Mouse (Mus musculus) midbrain, embryonic 16.5 days (tissue): ENCODE data around the gene Adamts8. TPM values are rescaled to one million over a fixed set of nuclear protein-coding genes. Genes with fewer than 3 reads are reported as not detected.

Source experiments
- ATAC-seq: fragments of 200-750 bp; cut with Nextera tagmentation; 2 replicates; pipeline ENCODE4 v1.8.0; 2017; ENCODE audit warnings: moderate TSS enrichment
- H3K27ac ChIP-seq: fragments of 300-500 bp; sonication (generic); 2 replicates; pipeline ENCODE4 v1.5.1; 2014; ENCODE audit warnings: mild to moderate bottlenecking, low read length, mixed read lengths
- H3K27me3 ChIP-seq: fragments of 300-500 bp; sonication (generic); 2 replicates; pipeline ENCODE4 v1.6.1; 2014; ENCODE audit warnings: low read depth, low read length, mixed read lengths; ENCODE audit not compliant: control insufficient read depth, insufficient read depth
- H3K36me3 ChIP-seq: fragments of 300-500 bp; sonication (generic); 2 replicates; pipeline ENCODE4 v1.6.1; 2014; ENCODE audit warnings: mild to moderate bottlenecking, low read length, moderate library complexity, mixed read lengths; ENCODE audit not compliant: control insufficient read depth, insufficient read depth
- H3K4me1 ChIP-seq: fragments of 300-500 bp; sonication (generic); 2 replicates; pipeline ENCODE4 v1.6.1; 2014; ENCODE audit warnings: mild to moderate bottlenecking, low read length, mixed read lengths; ENCODE audit not compliant: control insufficient read depth, insufficient read depth
- H3K4me2 ChIP-seq: fragments of 300-500 bp; sonication (generic); 2 replicates; pipeline ENCODE4 v1.6.1; 2014; ENCODE audit warnings: mild to moderate bottlenecking, low read length, mixed read lengths
- H3K4me3 ChIP-seq: fragments of 300-500 bp; sonication (generic); 2 replicates; pipeline ENCODE4 v1.5.1; 2014; ENCODE audit warnings: low read depth, mild to moderate bottlenecking, low read length, moderate library complexity, mixed read lengths
- H3K9ac ChIP-seq: fragments of 300-500 bp; sonication (generic); 2 replicates; pipeline ENCODE4 v1.6.1; 2014; ENCODE audit warnings: low read depth, low read length, mixed read lengths
- H3K9me3 ChIP-seq: fragments of 300-500 bp; sonication (generic); replicated peaks from 2 replicates; pipeline ENCODE4 v1.6.1; 2014; ENCODE audit warnings: mild to moderate bottlenecking, low read length, mixed read lengths; ENCODE audit not compliant: control insufficient read depth, poor library complexity, severe bottlenecking
- WGBS: fragments of 180-500 bp; shearing (Covaris S2); extraction: QIAGEN DNeasy Blood & Tissue Kit; methylation state at CpG from one replicate; pipeline ENCODE4 v1.1.7; 2014; 5-methylcytosine and 5-hydroxymethylcytosine counted together
- polyA plus RNA-seq: library from polyadenylated mRNA; unstranded; fragments of >200 nt; fragmentation: Nextera tagmentation; extraction: Ambion mirVana; gene quantifications from 2 replicates; pipeline ENCODE4 v1.2.1, GENCODE M21; 2015

Gene Adamts8
- polyA plus RNA-seq, 1 experiment from 2014 or later = 1.1 TPM

DNA sequence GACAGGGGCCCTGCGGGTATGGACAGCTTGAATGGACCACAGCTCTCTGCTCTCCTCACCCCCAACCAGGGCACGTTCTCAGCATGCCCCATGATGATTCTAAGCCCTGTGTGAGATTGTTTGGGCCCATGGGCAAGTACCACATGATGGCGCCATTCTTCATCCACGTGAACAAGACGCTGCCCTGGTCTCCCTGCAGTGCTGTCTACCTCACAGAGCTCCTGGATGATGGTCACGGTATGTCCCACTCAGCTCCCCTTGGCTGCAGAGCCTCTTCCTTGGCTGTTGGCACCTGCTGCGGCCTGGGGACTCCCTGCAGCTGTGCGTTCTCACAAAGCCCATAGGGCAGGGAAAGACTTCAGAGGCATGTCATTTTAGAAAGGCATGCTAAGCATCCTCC is 10.9 kb downstream of the Adamts8 start:
- 64% methylated on average over 8 of the region's 8 CpGs for WGBS
- Histone ChIP-seq H3K9me3 (no peaks in the 10 kb centered on the region), H3K36me3 (no peaks in the 10 kb centered on the region)

GRCm38 (mm10) chr9:30955246-30955645 is 12.9 kb downstream of the Adamts8 start:
- Histone ChIP-seq H3K27me3 (no peaks in the 10 kb centered on the region), H3K4me2 (no peak overlapping the region), H3K36me3 (no peaks in the 10 kb centered on the region), H3K9me3 (no peaks in the 10 kb centered on the region), H3K4me1 (no peaks in the 10 kb centered on the region; the same call in 1 of the 2 replicates), H3K4me3 (no peak overlapping the region), H3K27ac (no peak overlapping the region), H3K9ac (no peak overlapping the region)
- WGBS = 90% methylated on average over 9 of the region's 9 CpGs
- ATAC-seq = no peak

More for the DNA sequence above, 10.9 kb downstream of the Adamts8 start:
- Histone ChIP-seq H3K27me3 (no peaks in the 10 kb centered on the region), H3K4me3 (no peak overlapping the region), H3K27ac (no peak overlapping the region), H3K9ac (no peak overlapping the region), H3K4me1 (no peaks in the 10 kb centered on the region; the same call in 1 of the 2 replicates), H3K4me2 (no peak overlapping the region)
- no peak for ATAC-seq

GRCm38 (mm10) chr9:30963780-30964179 is 21.4 kb downstream of the Adamts8 start:
- WGBS = 90% methylated on average over 4 of the region's 4 CpGs

DNA sequence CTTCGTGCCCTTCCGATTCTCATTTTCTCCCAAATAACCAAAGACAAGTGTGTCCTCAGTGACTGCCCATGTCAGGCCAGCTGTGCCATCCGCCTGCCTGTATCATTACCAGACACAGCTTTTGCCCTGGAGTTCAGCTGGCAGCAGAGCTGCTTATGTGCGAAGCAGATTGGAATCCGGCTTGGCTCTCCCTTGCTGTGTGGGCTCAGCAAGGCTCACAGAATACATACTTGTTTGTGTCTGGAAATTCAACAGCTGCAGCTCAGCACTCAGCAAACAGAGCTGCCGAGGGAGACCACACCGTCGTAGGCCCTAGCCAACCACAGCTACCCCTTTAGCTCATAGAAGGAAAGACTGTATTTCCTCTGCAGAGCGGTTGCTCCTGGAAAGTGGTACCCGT is 22.3 kb downstream of the Adamts8 start:
- Histone ChIP-seq H3K9ac (no peak overlapping the region), H3K4me3 (no peak overlapping the region), H3K4me1 (no peaks in the 10 kb centered on the region), H3K36me3 (no peaks in the 10 kb centered on the region), H3K9me3 (no peaks in the 10 kb centered on the region), H3K27me3 (no peaks in the 10 kb centered on the region), H3K27ac (no peak overlapping the region), H3K4me2 (no peak overlapping the region)
- ATAC-seq = no peak
- WGBS = 72% methylated on average over 10 of the region's 10 CpGs

More at GRCm38 (mm10) chr9:30963780-30964179, 21.4 kb downstream of the Adamts8 start:
- H3K4me3 ChIP-seq = no peak overlapping the region
- H3K9ac ChIP-seq = no peak overlapping the region
- no peaks in the 10 kb centered on the region for H3K9me3 ChIP-seq
- no peak overlapping the region for H3K4me2 ChIP-seq
- no peak overlapping the region for H3K27ac ChIP-seq
- H3K4me1 ChIP-seq = no peaks in the 10 kb centered on the region
- no peaks in the 10 kb centered on the region for H3K36me3 ChIP-seq
- no peak for ATAC-seq
- H3K27me3 ChIP-seq = no peaks in the 10 kb centered on the region

DNA sequence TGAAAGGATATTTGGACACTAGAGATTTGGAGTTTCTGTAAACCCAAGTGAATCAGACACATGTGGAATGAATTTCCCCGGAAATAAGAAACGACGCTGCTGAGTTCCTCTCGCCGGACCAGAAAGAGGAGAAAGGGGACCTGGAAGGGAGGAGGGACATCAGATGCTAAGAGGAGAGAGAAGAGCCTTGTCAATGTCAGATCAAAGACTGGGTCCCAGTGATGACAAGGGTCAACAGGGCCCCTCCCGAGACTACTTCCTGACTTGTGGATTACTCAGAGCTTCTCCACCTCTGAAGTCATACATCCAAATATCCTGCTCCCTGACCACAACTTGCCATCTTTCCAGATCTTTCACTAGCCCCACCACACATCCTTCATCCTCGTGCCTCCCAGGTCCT is 24.5 kb downstream of the Adamts8 start:
- whole genome bisulfite sequencing = 80% methylated on average over 7 of the region's 7 CpGs
- Histone ChIP-seq H3K4me2 (no peak overlapping the region), H3K36me3 (no peaks in the 10 kb centered on the region), H3K27me3 (no peaks in the 10 kb centered on the region), H3K27ac (no peak overlapping the region), H3K9ac (no peak overlapping the region), H3K4me3 (no peak overlapping the region), H3K4me1 (no peaks in the 10 kb centered on the region), H3K9me3 (no peaks in the 10 kb centered on the region)
- ATAC-seq = no peak

GRCm38 (mm10) chr9:30968130-30968529 is 25.8 kb downstream of the Adamts8 start:
- no peak for ATAC-seq
- Histone ChIP-seq H3K27me3 (no peaks in the 10 kb centered on the region), H3K36me3 (no peaks in the 10 kb centered on the region), H3K4me1 (no peaks in the 10 kb centered on the region), H3K4me3 (no peak overlapping the region), H3K27ac (no peak overlapping the region), H3K4me2 (no peak overlapping the region), H3K9ac (no peak overlapping the region), H3K9me3 (no peaks in the 10 kb centered on the region)
- WGBS = 85% methylated on average over 6 of the region's 6 CpGs

GRCm38 (mm10) chr9:30970001-30970400 is 27.6 kb downstream of the Adamts8 start:
- Histone ChIP-seq H3K36me3 (no peaks in the 10 kb centered on the region), H3K4me1 (no peaks in the 10 kb centered on the region), H3K4me3 (no peak overlapping the region), H3K9me3 (no peaks in the 10 kb centered on the region), H3K4me2 (no peak overlapping the region), H3K27me3 (no peaks in the 10 kb centered on the region), H3K27ac (no peak overlapping the region), H3K9ac (no peak overlapping the region)
- no peak for ATAC-seq
- 54% methylated on average over 3 of the region's 3 CpGs for WGBS

DNA sequence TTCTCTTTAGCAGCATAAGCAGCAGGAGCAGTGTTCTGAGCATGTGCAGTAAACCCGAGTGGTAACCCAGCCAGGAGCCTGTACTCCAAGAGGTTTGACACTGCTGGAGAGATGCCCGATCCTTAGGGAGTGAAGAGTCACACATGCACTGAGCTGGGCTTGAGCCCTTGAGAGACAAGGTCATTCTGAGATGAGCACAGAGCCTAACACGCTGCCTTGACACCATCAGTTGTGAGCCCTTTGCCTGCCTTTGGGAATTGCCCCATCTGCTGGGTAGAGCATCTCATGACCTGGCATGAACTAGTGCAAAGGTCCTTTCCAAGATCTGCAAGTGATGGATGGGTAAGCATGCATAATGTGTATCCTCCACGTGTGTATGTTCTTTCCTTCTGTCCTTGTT is 29.6 kb downstream of the Adamts8 start:
- Histone ChIP-seq H3K27me3 (no peaks in the 10 kb centered on the region), H3K4me1 (no peaks in the 10 kb centered on the region), H3K36me3 (no peaks in the 10 kb centered on the region), H3K9ac (no peak overlapping the region), H3K9me3 (no peaks in the 10 kb centered on the region), H3K4me2 (no peak overlapping the region), H3K27ac (no peak overlapping the region), H3K4me3 (no peak overlapping the region)
- no peak for ATAC-seq
- WGBS = 55% methylated on average over 4 of the region's 4 CpGs

GRCm38 (mm10) chr9:30976339-30977023 is 34.1 kb downstream of the Adamts8 start:
- Histone ChIP-seq H3K27ac (no peak overlapping the region), H3K4me2 (no peak overlapping the region), H3K4me1 (no peaks in the 10 kb centered on the region), H3K9ac (no peak overlapping the region), H3K4me3 (no peak overlapping the region), H3K36me3 (no peaks in the 10 kb centered on the region), H3K9me3 (no peaks in the 10 kb centered on the region), H3K27me3 (no peaks in the 10 kb centered on the region)
- 75% methylated on average over 11 of the region's 11 CpGs for WGBS
- no peak for ATAC-seq
